Mouse (Mus musculus) adrenal gland, adult 2 months (tissue): ENCODE results near the gene Gm29609. TPM values are rescaled to one million over a fixed set of nuclear protein-coding genes. Genes with fewer than 3 reads are reported as not detected.
"Not testable (repeated sequence)": the region's sequence is repeated elsewhere in the genome, so short reads cannot be mapped to it uniquely, and the experiment has no call there.

Experiments used
- DNase-seq: peaks from one replicate; pipeline ENCODE4 v3.0.0; 2021
- long read RNA-seq: library from polyadenylated mRNA; stranded (forward); transcript quantifications from one replicate; pipeline ENCODE4 v2.0.0, GENCODE M21; 2021
- polyA plus RNA-seq: library from polyadenylated mRNA; depleted of rRNA; stranded (reverse); fragments of >200 nt; gene quantifications from 2 replicates; pipeline ENCODE4 v1.2.3, GENCODE M21; 2012; rRNA removed
- total RNA-seq, 2 experiments: library from RNA; stranded (reverse); gene quantifications; 2 replicates each; pipeline ENCODE4 v1.2.3; 2021

The Gm29609 gene
- total RNA-seq: 1 to 10 TPM; 1.1 to 1.4 TPM
- 0.52 and 0.94 TPM in 2 replicates for polyA plus RNA-seq
- long read RNA-seq: 0 reads

- DNase-seq: peak; percentile 95
These were observed at the start of gene Gm29609, which contains the start of gene Gtf3c2 for GRCm38 (mm10) chr5:31179766-31180630. Gene Gm29609, minus strand, starts transcription at chr5:31179911. Gene Gtf3c2, minus strand, starts transcription at chr5:31180144.

DNA sequence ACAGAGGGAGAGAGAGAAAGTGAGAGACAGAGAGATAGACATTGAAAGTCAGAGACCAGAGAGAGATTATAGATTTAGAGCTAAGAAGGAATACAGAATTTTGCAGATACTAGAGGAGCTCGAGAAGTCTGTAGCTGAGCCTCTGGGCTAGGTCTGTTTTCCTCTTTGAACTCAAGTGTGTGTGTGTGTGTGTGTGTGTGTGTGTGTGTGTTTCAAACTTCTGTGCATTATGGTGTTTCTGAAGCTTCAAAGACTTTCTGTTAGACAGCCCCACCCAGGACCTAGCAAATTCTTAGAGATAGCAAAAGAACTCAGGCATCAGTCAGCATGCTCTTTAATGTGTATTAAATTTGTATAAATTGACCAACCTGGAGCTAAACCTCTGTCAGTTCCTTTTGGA is 46.9 kb upstream of the Gm29609 start:
- no peak for DNase-seq

- DNase-seq: no peak
These were observed 43.0 kb upstream of the Gm29609 start for GRCm38 (mm10) chr5:31222696-31223095.

DNA sequence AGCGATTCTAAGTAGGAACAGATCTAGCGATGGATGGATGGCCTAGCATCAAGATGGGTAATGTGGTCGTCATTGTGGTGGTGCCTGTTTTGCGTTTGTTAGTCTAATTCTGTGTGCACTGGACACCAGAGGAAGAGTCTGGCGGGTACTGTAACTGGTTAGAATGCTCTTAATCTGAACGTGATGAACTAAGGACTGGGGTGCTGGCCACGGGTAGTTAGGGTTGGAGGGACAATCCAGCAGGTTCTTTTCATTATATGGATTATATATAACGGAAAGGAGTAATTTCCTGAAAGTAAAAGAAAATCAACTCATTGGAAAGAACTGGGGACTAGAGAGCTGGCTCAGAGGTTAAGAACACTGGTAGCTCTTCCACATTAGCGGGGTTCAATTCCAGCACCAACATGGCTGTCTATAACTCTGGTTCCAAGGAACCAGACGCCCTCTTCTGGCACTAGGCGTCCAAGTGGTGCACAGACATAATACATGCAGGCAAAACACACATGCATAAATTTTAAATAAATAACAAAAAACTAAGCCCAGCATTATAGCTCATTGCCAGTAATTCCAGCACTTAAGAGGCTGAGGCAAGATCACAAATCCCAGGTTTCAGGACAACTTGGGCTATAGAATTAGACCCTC is 41.7 kb upstream of the Gm29609 start:
- DNase-seq: peak; percentile 52

DNA sequence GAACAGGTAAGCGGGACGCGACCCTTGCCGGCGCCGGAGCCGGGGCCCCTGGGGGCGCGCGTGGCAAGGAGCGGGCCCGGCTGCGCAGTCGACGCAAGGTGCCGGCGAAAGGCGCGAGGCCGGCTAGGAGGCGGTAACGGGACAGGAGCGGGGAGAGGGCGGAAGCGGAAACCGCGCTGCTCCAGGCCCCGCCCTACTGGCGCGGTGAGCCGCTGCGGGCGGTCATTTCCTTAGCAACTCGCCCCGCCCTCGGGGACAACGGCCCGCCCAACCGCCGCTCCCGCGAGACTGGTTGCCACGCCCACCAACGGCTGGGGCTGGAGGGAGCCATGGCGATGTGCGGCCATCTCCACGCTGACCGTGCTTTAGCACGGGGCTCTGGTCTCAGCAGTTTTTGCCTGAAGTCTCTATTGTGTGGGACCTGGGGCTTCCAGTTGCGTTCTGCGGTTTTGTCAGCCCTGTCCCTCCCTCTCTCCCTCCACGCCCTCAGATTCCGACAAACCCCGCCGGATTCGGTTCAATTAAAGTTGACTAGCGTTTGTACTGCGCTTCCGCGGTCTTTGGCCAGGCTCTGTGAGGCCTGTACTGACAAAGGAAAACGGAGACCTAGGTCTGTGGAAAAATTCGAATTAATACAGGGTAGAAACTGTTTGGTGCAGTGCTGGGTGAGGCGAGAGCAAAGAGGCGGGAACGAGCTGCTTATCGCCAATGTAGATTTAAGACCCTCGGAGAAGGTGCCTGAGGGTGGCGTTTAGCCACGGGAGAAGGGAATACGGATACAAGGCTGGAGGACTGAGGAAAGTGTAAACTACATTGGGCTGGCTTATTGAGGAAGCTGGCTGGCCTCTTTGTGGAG is 41.0 kb upstream of the Gm29609 start, which contains the start of gene Ppm1g:
Ppm1g (minus strand) TSS at position 240 of the 856 bp plus-strand sequence.
- peak; percentile 99 for DNase-seq

- peak; percentile 71 for DNase-seq
These were observed 40.3 kb upstream of the Gm29609 start for GRCm38 (mm10) chr5:31219911-31220447.

DNA sequence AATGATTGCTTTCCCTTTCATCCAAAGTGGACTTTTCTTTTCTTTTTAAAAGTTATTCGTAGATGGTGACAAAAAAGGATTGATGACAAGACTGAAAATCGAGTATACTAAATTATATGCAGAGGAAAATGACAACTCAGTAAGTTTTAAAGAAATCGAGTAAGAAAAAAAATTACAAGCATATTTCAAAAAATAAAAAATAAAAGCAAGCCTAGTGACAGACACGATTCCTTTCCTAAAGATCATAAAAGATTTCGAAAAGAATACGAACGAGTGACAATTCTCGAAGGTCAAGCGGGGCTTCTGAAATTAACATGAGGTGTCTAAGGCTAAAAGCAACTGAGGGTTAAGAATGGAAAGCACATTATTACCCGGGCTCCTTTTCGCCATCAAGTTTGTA is 39.8 kb upstream of the Gm29609 start:
- no peak for DNase-seq

DNA sequence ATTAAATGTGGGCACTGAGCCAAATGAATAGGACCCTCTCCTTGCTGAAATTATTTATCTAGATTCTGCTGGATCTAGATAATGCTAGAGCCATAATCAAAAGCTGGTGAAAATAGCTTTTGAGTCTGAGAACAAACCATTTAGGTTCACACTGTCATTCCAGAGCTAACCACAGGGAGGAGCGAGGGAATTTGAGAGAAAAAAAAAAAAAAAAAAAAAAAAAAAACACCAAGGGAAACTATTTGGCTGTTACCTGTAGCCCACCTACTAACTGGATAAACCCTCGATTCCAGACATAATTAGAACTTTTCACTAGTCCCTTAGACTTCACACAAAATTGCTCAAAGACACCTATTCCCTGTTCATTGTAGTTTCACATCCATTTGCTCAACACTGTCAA is 39.4 kb upstream of the Gm29609 start:
- no peak for DNase-seq

- DNase-seq: no peak
These were observed 38.6 kb upstream of the Gm29609 start for GRCm38 (mm10) chr5:31218294-31218693.

DNA sequence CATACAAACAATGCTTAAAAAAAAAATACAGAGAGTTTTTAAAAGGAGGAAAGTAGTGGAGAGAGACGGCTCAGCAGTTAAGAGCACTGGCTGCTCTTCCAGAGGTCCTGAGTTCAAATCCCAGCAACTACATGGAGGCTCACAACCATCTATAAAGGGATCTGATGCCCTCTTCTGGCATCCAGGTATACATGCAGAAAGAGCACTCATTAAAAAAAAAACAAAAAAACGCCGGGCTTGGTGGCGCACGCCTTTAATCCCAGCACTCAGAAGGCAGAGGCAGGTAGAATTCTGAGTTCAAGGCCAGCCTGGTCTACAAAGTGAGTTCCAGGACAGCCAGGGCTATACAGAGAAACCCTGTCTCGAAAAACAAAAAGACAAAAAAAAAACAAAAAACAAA is 36.8 kb upstream of the Gm29609 start:
- DNase-seq: not testable (repeated sequence)

DNA sequence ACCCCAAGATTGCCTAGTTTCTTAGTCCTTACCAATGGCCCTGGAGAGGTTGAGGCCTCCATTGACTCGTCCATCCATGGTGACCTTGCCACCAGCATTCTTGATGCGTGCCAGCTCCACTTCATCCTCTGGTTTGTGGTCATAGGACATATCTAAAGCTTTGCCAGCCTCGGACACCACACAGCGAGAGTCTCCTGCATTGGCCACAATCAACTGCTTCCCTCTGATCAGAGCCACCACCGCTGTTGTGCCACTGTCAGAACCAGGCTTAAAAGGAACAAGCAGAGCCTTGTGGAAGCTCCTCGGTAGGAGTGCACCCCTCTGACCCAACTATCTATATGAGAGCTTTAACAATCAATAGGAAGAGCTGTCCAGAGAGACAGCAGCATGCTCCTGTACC is 24.7 kb upstream of the Gm29609 start:
- DNase-seq: peak; percentile 24

GRCm38 (mm10) chr5:31203866-31204265 is 24.2 kb upstream of the Gm29609 start:
- peak; percentile 54 for DNase-seq

DNA sequence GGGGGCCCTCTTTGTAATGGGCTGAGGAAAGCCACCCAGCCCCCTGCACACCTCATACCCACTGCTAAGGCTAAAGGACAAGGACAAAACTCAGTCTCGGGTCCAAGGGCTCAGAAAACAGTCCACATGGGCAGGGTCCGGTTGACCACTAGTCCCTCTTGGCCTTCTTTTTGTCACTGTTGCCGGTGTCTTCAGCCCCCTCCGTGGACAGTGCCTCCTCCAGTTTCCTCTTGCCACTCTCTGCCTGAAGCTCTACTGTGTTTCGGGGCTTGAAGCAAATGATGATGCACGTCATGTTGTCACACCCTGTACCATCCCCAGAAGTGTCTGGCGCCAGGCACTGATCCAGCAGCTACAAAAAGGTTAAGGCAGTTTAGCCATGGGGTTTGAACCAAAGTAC is 23.2 kb upstream of the Gm29609 start:
- peak; percentile 37 for DNase-seq

DNA sequence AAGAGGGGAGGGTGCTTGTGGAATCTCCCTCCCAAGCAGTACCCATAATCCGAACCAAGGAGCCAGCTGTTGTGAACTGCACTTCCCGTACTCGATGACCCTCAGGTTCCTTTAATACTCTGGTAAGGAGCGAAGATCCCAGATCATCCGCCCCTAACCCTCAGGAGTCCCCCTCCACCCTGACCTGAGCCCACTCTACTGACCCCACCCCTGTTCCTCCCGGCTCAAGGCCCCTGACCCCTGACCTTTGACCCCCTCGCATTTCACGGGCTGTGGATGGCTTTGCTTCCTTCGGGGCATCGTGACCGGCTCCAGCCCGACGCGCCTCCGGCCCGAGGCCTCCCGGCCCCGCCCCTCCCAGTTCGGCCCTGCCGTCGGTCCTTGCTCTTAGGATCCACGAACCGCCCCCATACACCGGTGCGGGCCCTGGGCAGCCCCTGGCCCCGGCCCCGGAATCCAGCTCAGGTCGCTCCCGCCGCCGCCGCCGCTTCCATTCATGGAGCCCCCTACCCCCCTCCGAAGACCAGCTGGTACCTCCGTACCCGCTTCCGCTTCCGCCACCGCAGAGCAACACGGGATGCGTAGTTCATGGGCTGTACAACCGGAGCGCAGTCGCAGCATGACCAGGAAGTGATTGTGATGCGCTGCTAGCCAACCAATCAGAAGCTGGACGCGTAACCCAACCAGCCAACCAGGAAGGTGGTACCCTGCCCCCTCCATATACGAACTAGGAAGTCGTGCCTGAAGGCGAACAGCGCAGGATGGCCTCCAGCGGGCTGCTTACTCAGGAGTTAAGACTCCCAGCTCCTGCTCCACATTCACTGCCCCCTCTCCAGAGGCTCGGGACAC is 22.3 kb upstream of the Gm29609 start, which contains the start of gene Zfp513:
Zfp513 (minus strand) TSS at position 562 of the 849 bp plus-strand sequence.
- peak; percentile 97 for DNase-seq

DNA sequence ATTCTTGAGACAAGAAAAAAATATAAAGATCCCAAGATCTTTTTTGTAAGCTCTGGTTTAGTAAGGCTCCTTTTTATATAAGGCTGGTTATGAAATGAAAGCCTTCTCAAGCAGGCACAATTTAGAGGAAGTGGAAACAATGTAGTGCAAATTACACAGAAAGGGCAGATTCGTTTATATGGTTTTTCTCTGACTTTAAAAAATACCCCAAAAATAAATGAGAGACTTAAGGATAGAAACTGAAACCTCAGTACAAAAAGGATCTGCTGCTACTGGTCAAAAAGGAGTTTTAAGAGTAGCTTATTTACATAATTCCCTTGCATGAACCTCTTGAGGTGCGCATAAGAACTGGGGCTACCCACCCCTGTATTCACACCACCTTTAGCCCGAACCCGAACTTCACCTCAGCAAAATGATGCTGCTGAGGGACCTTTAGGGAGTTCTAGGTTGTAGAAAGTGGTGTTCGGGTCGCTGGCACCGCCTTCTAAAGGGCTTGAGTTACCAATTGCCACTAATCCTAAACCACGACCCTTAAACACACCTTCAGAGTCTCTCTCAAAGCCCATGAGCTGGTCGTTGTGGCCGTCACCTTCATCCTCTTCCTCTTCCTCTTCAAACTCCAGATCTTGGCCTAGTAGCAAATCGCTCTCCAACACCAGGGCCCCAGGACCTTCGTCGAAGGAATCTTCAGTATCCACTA is 21.5 kb upstream of the Gm29609 start:
- no peak for DNase-seq

DNA sequence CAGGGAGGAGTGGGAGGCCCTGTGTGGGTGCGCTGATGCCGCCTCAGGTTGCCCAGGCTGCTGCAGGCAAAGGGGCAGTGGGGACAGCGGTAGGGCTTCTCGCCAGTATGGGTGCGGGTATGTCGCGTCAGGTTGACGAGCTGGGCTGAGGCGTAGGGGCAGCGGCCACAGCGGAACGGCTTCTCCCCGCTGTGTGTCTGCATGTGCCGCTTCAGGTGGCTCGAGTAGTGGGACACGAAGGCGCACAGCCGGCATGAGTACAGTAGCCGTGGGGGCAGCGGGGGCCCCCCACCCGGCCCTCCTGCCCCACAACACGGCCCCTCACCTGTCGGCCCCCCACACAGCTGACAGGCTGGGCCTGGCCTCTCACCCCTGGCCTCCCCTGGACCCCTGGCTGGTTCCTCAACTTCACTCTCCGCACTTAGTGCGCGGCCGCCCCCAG is 20.6 kb upstream of the Gm29609 start:
- peak; percentile 38 for DNase-seq

DNA sequence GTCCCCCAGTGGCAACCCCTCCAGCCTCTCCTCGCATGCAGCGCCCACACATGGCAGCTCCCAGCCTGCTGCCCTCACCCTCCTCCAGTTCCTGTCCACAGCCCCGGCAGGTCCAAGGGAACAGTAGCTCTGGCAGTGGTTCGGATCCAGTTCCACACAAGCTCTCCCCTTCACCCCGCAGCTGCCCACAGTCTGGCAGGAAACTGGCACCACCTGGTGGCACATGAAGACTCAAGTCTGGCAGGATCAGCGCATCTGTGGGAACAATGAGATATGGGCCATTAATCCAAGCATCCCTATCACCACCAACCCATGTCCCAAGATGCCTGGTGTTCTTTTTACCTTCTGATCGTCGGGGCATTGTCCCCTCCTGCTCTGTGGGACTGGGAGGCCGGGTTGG is 20.2 kb upstream of the Gm29609 start:
- DNase-seq: no peak

DNA sequence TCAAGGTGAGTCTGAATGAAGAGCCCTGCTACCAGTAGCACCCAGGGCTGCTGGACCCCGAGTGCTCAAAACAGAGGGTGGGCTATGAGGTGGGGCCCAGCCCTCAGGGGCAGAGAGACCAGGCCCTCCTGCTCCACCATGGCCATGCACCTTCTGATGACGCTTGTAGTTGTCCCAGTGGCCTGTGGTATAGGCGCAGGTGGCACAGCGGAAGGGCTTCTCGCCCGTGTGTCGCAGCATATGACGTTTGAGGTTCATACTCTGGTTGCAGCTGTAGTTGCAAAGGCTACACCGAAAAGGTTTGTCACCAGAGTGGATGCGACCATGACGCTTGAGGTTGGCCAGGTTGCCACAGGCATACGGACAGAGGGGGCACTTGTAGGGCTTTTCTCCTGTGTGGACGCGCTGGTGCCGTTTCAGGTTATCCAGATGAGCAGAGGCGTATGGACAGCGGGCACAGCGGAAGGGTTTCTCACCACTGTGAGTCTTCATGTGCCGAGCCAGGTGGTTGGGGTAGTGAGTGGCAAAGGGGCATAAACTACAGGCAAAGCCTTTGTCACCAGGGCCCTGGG is 19.7 kb upstream of the Gm29609 start:
- peak; percentile 25 for DNase-seq

DNA sequence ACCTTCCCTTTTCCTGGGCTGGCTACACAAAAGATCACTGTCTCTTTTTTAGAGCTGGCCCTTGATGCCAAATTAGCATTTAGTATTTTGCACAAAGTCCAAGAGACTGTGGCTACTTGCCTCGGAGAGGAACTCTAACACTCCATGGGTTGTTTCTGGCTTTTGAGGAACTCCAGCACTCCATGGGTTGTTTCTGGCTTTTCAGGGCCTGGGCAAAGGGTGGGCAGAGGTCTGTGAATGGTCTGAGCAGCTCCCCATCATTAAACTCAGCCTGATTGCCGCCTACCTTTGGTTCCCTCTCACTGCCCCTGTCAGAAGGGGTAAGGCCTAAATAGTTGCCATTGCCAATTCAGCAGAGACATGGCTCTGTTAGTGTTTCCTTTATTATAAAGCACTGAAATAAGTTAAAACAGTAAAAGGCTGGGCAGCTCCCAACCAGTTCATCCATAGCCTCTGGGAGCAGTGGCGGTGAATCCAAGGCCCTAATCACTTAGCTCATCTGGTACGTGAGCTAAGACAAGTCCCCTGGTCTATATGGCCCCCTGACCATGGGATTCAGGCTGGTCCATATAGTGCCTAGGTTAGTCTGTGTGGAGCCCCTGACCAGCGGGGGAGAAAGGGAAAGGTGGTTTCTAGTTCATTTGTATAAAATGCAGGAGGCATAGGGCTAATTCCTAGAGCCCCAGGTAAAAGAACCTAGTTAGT is 19.1 kb upstream of the Gm29609 start:
- peak; percentile 20 for DNase-seq
